Mouse (Mus musculus): ENCODE results near the gene Aqp12. TPM values are rescaled to one million over a fixed set of nuclear protein-coding genes. Genes with fewer than 3 reads are reported as not detected.
A peak's percentile ranks its signal among the peaks of the same experiment; 100 is the strongest.

The Aqp12 gene
- total RNA-seq, 2 experiments from 2014 or later: not detected

DNA sequence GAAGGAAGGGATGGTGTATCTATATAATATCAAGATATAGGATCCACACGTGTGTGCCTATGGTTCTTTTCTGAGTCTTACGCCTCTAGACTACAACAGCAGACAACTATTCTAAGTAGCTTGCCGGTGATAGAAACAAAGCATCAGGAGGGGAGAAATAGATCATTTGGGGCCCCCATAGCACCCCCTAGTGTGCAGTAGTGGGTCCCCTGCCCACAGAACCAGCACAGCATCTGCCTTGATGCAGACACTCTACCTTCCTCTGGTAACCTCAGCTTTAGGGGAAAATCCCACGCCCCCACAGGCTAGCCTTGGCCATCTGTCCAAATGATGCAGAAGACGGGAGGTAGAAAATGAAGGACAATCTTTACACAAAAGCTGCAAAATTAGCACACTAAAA is 21.1 kb upstream of the Aqp12 start:
- peak; percentile 43; the same call in 1 of the 2 replicates for TF ChIP-seq CTCF (conservative IDR thresholded peaks at IDR 0.05)

DNA sequence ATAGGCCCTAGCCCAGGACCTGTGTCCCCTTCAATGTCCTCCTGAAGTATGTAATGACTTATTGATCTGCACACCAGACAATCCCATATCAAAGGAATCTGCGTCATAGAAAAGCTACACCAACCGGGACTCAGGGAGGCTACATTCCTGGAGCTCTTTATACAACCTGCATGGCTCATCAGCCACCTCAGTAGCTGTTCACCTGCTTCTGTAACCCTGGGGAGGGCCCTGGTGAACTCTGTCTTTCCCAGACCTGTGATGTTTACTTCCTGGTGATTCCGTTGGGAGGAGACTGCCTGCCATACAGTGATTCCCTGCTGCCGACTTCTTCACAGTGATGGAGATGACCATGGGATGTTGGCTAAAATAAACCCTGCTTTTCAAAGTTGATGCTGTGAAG is 17.2 kb upstream of the Aqp12 start:
- Histone ChIP-seq H3K27ac (no peak overlapping the region), H3K4me3 (no peak overlapping the region)
- TF ChIP-seq CTCF (conservative IDR thresholded peaks at IDR 0.05): no peak
- no peak for DNase-seq (ENCODE audit: low spot score in 2 of 2)

More for the DNA sequence above, 21.1 kb upstream of the Aqp12 start:
- DNase-seq (ENCODE audit: low spot score in 2 of 2): peak in 1 of 2 experiments; percentile 2
- no peak overlapping the region for H3K27ac ChIP-seq
- H3K4me3 ChIP-seq: no peak overlapping the region

DNA sequence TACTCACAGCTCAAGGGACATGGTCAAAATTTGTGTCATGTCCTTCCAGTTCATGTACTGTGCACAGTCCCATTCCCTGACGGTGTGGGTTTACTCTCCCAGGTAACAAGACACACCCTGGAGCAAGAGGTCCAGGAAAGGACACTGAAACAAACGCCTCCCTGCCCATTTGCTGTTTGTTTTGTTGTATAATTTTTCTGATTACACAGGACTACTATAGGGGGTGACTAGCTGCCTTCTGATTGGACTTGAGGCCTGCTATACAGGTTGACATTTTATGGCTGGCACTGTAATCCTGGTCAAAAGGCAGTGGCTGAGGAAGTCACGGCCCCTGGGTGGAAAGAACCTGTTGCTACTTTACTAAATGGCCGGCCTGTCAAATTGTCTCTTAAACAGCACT is 16.2 kb upstream of the Aqp12 start:
- no peak overlapping the region for H3K4me3 ChIP-seq
- TF ChIP-seq CTCF (conservative IDR thresholded peaks at IDR 0.05): no peak
- DNase-seq (ENCODE audit: low spot score in 2 of 2): peak in 1 of 2 experiments; percentile 4
- no peak overlapping the region for H3K27ac ChIP-seq

DNA sequence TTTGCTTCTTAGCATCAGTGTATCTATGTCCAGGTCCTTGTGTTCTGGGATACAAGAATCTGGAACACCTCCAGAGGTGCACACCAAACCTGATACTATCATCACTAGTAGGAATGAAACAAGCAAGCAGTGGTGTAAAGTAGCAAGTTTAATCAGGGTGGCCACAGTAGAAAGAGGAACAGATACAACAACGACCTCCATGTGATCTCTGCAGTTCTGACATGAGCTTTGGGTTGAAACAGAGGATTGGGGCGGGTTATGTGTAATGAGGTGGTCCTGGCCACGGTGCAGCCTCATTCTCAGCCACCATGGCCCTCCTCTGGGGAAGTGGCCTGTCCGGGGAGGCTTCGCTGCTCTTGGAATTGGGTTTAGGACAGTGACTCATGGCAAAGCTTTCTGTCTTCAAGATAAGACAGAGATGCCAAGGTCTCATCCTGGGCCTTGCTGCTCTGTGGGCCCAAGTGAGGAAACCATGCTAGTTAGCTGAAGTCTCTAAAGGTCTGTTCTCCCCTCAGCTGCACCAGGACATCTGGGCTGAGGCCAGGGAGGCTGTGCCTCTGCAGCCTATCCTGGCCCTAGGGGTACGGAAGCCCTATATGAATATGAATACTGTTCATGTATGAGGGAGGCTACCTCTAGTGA is 13.8 kb upstream of the Aqp12 start:
- Histone ChIP-seq H3K4me3 (no peak overlapping the region), H3K27ac (no peak overlapping the region)
- no peak for TF ChIP-seq CTCF (conservative IDR thresholded peaks at IDR 0.05)
- no peak for DNase-seq (ENCODE audit: low spot score in 2 of 2)

DNA sequence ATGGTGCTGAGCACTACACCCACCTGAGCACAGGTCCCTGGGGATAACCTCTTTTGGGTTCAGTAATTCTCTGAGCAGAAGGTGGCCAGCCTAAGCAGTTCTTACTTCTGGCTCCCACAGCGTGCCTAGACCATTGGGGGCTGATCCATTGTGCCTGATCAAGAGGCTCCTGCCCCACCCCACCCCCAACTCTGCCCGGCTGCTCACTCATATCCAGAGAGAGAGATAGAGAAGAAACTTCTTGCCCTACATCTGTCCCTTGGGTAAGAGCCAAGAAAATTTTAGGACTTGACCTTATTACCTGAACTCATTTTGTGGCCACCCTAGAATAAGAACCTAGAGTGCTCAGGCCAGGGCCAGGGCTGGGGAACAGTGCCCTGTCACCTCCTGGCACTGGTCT is 13.3 kb upstream of the Aqp12 start:
- DNase-seq (ENCODE audit: low spot score in 2 of 2): no peak
- Histone ChIP-seq H3K27ac (no peak overlapping the region), H3K4me3 (no peak overlapping the region)
- no peak for TF ChIP-seq CTCF (conservative IDR thresholded peaks at IDR 0.05)

DNA sequence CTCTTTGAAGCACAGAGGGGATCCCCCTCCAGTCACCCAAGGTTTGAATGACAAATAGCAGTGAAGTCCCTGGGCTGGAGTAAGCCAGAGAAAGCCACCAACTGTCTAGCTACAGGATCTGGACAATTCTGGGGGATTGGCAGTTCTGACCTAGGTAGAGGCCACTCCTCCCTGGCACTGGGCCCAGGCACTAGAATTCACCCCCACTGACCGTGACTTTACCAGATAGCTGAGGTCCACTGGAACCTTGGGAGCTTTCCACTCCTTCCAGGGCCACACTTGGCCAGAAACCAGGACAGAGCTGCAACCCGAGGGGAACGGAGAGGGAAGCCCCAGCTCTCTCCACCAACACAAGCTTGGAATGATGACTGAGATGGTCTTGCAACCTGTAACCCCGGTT is 3.1 kb downstream of the Aqp12 start:
- no peak overlapping the region for H3K4me3 ChIP-seq
- no peak for DNase-seq (ENCODE audit: low spot score in 2 of 2)
- H3K27ac ChIP-seq: no peak overlapping the region
- no peak for TF ChIP-seq CTCF (conservative IDR thresholded peaks at IDR 0.05)

DNA sequence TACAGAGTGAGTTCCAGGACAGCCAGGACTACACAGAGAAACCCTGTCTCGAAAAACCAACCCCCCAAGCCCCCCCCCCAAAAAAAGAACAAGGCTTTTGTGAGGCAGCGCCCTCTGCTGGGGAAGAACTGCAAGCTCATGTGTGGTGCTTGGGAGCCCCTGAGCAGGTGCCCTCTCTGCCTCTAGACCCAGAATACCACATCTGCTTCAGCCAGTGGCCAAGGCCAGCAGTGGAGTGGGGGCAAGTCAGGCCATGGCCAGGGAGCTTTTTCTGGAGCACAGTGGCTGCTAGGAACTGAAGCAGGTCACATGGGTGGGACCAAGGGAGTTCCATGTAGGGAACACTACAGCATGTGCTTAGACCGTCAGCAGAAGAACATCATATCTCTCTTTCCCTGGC is 4.6 kb downstream of the Aqp12 start:
- H3K27ac ChIP-seq: no peak overlapping the region
- no peak overlapping the region for H3K4me3 ChIP-seq
- DNase-seq (ENCODE audit: low spot score in 2 of 2): no peak
- TF ChIP-seq CTCF (conservative IDR thresholded peaks at IDR 0.05): peak; percentile 73

DNA sequence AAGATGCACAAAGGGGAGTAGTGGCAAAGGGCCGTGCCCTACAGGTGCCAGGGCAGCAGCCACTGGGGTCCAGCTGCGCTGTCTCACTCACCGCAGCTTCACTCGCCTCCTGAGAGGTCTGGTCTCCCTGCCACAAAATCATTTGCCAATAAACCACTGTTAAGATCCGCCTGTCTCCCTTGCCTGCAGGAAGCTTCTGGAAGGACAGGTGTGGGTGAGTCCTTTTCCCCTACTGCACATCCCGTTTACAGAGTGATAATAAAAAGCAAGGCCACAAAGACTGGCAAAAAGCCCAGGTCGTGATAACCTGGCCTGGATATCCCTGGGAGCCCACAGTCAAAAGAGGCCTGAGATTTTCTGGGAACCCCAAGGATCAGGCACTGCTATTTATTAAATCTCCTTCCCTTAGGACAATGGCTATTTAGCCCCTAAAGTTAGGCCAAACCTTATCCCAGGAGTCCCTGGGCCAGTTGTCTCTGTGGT is 6.0 kb downstream of the Aqp12 start:
- Histone ChIP-seq H3K4me3 (no peak overlapping the region), H3K27ac (no peak overlapping the region)
- TF ChIP-seq CTCF (conservative IDR thresholded peaks at IDR 0.05): no peak
- no peak for DNase-seq (ENCODE audit: low spot score in 2 of 2)

DNA sequence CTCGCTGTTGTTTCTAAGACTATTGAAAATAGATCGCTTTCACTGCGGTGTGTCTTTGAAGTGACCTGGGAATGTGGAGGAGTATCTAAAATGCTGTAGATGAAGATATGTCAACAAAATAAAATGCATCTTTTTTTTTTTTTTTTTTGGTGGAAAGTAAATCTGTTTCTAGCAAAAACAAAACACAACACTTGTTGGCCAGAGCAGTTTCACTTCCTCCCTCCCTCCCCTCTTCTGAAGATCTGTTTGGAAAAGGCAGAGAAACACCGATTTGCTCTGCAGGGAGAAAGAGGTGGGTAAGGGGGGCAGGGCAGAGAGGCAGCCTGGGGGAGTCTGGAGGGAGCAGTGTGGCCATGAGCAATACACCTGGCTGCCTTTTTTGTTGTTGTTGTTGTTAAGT is 7.2 kb downstream of the Aqp12 start:
- TF ChIP-seq CTCF (conservative IDR thresholded peaks at IDR 0.05): no peak
- Histone ChIP-seq H3K4me3 (no peak overlapping the region), H3K27ac (no peak overlapping the region)
- no peak for DNase-seq (ENCODE audit: low spot score in 2 of 2)

DNA sequence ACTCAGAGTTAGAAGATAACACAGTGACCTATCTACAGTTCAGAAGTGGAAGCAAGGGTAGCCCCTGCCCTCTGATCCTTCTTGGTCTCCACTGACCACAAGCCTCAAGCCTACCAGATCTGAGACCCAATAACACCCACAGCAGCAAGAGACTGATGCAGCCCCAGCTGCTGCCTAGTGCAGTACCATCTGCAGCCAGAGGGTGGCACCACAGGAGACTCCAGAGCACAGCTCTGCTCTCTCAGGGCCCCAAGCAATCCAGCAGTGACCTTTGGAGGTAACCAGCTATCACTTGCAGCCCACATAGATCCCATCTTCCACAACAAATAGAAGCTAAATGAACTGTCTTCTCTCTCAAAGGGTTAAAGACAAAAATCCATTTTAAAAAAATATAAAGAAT is 8.3 kb downstream of the Aqp12 start:
- no peak overlapping the region for H3K27ac ChIP-seq
- TF ChIP-seq CTCF (conservative IDR thresholded peaks at IDR 0.05): peak; percentile 98

DNA sequence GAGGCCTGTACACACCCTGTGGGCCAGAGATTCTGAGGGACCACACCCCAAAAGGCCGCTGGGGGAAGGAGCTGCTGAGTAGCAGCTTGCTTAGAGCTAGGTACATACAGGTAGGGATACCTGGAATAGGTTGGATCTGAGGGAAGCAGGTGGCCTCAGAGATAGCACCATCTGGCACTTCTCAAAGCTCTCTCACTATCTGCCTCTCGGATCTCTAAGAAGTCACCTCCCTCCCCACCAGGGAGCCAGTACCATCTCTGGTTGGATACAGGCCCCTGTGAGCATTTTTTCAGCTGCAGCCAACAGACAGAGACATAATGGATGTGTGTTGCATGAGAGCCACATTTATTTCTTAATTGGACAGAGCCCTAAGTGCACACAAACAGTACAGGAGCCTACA is 9.0 kb downstream of the Aqp12 start:
- no peak overlapping the region for H3K4me3 ChIP-seq
- no peak for DNase-seq (ENCODE audit: low spot score in 2 of 2)
- peak overlapping the region; percentile 14; the same call in 1 of the 2 replicates for H3K27ac ChIP-seq
- no peak for TF ChIP-seq CTCF (conservative IDR thresholded peaks at IDR 0.05)

More for the DNA sequence above, 8.3 kb downstream of the Aqp12 start:
- H3K4me3 ChIP-seq: no peak overlapping the region
- peak; percentile 60 to 83 for DNase-seq (ENCODE audit: low spot score in 2 of 2)

DNA sequence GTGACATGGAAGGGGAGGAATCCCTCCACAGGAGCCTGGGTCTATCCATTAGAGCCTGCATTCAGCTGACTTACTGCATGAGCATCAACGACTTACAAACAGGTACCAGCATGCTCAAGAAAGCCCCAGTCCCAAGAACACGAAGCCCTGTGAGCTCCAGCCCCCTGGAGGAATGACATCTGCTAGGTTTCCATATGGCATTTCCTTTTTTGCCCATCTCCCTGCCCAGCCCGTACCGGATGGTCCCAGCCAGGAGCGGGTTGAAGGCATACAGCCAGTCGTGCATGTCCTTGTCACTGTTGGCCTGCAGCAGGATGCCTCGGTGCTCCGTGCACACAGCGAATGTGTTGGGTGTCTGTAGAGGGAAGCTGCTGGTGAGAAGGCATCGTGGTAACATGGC is 12.6 kb downstream of the Aqp12 start:
- H3K4me3 ChIP-seq: no peak overlapping the region
- no peak for TF ChIP-seq CTCF (conservative IDR thresholded peaks at IDR 0.05)
- no peak for DNase-seq (ENCODE audit: low spot score in 2 of 2)
- no peak overlapping the region for H3K27ac ChIP-seq

DNA sequence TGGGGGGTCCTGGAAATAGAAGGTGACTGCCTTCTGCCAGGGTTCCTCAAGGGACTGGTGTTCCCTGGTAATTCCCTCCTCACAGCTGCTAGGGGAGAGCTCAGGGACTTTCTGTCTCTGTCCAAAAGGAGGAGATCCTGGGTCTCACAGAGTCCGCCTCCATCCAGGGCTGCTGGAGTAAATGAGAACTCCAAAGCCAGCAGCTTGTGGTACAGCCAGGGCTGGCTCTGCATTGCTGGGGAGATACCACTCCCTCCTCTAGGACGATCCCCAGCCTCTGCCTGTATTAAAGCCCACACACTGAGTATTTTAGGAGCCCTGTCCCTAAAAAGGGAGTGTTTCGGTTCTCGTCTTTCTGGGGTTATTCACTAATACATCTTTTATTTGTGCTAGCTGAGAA is 14.5 kb downstream of the Aqp12 start:
- DNase-seq (ENCODE audit: low spot score in 2 of 2): no peak
- Histone ChIP-seq H3K4me3 (no peak overlapping the region), H3K27ac (no peak overlapping the region)
- no peak for TF ChIP-seq CTCF (conservative IDR thresholded peaks at IDR 0.05)

DNA sequence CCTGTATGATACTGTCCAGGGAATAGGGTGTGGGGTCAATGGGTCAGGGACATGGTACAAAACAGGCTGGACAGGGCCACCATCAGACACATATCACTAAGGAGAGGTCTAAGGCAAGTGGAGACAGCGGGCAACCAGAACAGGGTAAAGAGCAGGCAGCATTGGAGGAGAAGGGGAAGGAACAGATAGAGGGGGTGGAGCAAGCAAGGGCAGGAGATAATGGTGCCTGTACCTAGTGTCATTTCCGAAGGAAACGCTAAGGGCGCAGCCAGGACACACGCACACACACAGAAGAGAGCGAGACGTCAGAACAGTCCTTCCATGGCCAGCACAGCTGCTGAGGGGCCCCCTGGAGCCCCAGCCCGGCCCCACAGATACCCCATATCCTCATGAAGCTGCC is 20.5 kb downstream of the Aqp12 start:
- DNase-seq (ENCODE audit: low spot score in 2 of 2): no peak

More for the DNA sequence above, 20.5 kb downstream of the Aqp12 start:
- H3K4me3 ChIP-seq: no peak overlapping the region
- no peak overlapping the region for H3K27ac ChIP-seq
- no peak for TF ChIP-seq CTCF (conservative IDR thresholded peaks at IDR 0.05)
